Mouse (Mus musculus) midbrain, embryonic 10.5 days (tissue): ENCODE results near the gene Ccdc65. TPM values are rescaled to one million over a fixed set of nuclear protein-coding genes. Genes with fewer than 3 reads are reported as not detected.
"Not testable (repeated sequence)": the region's sequence is repeated elsewhere in the genome, so short reads cannot be mapped to it uniquely, and the experiment has no call there.

ENCODE experiments used
- DNase-seq: peaks from one replicate; pipeline ENCODE4 v3.0.0-alpha.2; 2017; ENCODE audit warnings: low spot score
- H3K27ac ChIP-seq: fragments of 300-500 bp; sonication (generic); replicated peaks from 2 replicates; pipeline ENCODE4 v1.5.1; 2016; ENCODE audit warnings: mild to moderate bottlenecking
- H3K27me3 ChIP-seq: fragments of 300-500 bp; sonication (generic); 2 replicates; pipeline ENCODE4 v1.6.1; 2016; ENCODE audit warnings: low read depth, mild to moderate bottlenecking; ENCODE audit not compliant: poor library complexity, severe bottlenecking
- H3K36me3 ChIP-seq: fragments of 300-500 bp; sonication (generic); 2 replicates; pipeline ENCODE4 v1.6.1; 2016; ENCODE audit warnings: mild to moderate bottlenecking, moderate library complexity
- H3K4me1 ChIP-seq: fragments of 300-500 bp; sonication (generic); 2 replicates; pipeline ENCODE4 v1.6.1; 2016
- H3K4me3 ChIP-seq: fragments of 300-500 bp; sonication (generic); 2 replicates; pipeline ENCODE4 v1.5.1; 2016; ENCODE audit warnings: mild to moderate bottlenecking, moderate library complexity
- H3K9me3 ChIP-seq: fragments of 300-500 bp; sonication (generic); replicated peaks from 2 replicates; pipeline ENCODE4 v1.6.1; 2016; ENCODE audit warnings: mild to moderate bottlenecking
- WGBS: fragments of 180-500 bp; shearing (Covaris S2); methylation state at CpG from one replicate; pipeline ENCODE4 v1.1.7; 2016; 5-methylcytosine and 5-hydroxymethylcytosine counted together
- polyA plus RNA-seq: library from polyadenylated mRNA; unstranded; fragments of >200 nt; fragmentation: Nextera tagmentation; extraction: Ambion mirVana; gene quantifications from 2 replicates; pipeline ENCODE4 v1.2.1, GENCODE M21; 2016

Ccdc65 gene
- polyA plus RNA-seq, 1 experiment from 2014 or later = 1.3 TPM

DNA sequence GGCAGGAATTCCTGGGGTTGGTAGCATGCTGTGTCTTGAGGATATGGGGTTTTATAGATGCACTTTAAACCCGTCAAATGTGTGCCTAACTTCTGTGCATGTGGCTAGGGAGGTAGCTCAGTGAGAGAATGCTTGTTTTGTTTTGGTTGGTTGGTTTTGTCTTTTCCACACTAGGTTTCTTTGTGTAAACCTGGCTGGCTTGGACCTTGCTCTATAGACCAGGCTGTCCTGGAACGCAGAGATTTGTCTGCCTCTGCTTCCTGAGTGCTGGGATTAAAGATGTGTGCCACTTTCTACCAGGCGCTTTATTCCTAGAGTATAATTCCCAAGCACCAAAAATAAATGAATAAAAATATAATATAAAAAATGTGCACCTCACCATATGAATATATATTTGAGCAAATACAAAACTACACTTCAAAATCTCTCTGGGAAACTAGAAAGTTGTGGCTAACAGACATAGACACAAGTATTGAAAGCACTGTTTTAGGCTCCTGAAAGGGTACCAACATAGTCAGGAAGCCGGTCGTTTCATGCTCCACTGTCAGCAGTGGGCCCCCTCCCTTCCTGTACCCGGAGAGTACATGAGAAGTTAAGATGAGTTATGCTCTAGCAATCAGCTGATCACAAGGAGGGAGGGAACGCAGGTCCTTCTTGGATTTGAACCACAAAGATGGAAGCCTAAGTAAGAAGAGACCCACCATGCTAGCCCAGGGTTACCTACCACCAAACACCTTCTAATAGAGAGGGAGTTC lies 22.0 kb downstream of the Ccdc65 start:
- no peak overlapping the region for H3K27ac ChIP-seq
- DNase-seq = no peak
- no peak overlapping the region for H3K4me3 ChIP-seq
- H3K36me3 ChIP-seq = peaks cover 2% of the 10 kb centered on the region
- H3K9me3 ChIP-seq = no peaks in the 10 kb centered on the region
- peaks cover 31% of the 10 kb centered on the region for H3K4me1 ChIP-seq
- 78% methylated on average over 7 of the region's 7 CpGs for WGBS
- peaks cover 38% of the 10 kb centered on the region for H3K27me3 ChIP-seq

DNA sequence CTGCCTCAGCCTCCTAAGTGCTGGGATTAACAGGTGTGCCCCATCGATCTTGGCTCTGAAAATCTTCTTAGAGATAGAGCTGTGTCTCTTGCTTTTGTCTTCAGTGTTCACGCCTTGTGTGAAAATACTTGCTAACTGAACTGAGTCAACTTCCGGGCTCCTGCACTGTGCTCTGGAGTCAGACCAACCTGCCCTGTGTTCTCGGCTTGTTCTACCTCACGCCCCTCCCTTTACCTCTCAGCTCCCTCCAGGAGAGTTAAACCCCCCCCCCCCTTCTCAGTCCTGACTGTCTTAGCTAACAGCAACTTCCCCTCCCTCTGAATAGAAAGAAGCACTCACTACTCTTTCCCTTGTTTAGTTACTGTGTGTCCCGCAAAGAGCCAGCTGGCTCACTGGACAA lies 22.8 kb downstream of the Ccdc65 start:
- Histone ChIP-seq H3K9me3 (no peaks in the 10 kb centered on the region), H3K4me3 (no peak overlapping the region), H3K36me3 (peaks cover 10% of the 10 kb centered on the region), H3K27me3 (peaks cover 31% of the 10 kb centered on the region), H3K27ac (no peak overlapping the region), H3K4me1 (peaks cover 30% of the 10 kb centered on the region)
- 86% methylated on average over 6 of the region's 6 CpGs for WGBS
- DNase-seq = no peak

DNA sequence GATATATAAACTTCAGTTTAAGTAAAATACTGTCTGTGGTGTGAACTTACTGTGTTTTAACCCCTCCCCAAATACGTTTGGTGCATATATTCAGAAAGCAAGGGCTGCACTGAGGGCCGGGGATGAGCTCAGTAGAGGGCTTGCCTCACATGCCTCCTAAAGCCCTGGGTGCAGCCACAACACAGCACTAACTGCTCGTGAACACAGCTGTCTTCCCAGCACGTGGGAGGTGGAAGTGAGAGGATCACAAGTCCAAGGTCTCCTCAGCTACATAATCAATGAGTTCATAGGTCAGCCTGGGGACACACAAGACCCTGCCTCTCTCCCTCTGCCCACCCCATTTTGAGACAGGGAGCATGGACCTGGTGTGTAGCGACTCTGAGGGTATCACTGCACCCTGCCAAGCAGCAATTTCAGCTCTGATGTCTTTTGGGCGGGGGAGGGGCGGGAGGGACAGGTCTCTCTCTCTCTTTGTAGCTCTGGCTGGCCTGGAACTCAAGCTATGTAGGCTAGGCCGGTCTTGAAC lies 24.1 kb downstream of the Ccdc65 start:
- Histone ChIP-seq H3K27me3 (peaks cover 19% of the 10 kb centered on the region), H3K27ac (no peak overlapping the region), H3K9me3 (no peaks in the 10 kb centered on the region), H3K4me3 (no peak overlapping the region), H3K4me1 (peaks cover 23% of the 10 kb centered on the region), H3K36me3 (peaks cover 23% of the 10 kb centered on the region)
- WGBS = 74% methylated on average over 8 of the region's 8 CpGs
- no peak for DNase-seq

DNA sequence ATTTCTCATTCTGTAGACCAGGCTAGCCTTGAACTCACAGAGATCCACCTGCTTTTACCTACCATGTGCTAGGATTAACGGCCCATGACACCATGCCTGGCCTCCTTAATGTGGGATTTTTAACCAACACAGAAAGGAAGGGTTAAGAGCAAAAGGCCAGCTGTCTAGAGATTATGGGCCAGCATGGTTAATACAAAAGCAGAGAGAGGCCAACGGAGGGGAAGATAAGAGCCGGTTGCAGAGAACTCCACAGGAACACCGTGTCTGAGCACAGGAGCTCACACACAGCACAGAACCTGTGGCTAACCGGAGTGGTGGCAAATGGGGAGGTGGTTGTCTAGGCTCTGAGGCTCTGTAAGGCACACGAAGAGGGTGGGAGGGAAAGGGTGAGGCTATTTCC lies 25.4 kb downstream of the Ccdc65 start:
- Histone ChIP-seq H3K27ac (no peak overlapping the region), H3K36me3 (peaks cover 36% of the 10 kb centered on the region), H3K9me3 (no peaks in the 10 kb centered on the region), H3K4me3 (no peak overlapping the region), H3K27me3 (peaks cover 14% of the 10 kb centered on the region), H3K4me1 (peaks cover 10% of the 10 kb centered on the region)
- DNase-seq = no peak
- 87% methylated on average over 6 of the region's 6 CpGs for WGBS

DNA sequence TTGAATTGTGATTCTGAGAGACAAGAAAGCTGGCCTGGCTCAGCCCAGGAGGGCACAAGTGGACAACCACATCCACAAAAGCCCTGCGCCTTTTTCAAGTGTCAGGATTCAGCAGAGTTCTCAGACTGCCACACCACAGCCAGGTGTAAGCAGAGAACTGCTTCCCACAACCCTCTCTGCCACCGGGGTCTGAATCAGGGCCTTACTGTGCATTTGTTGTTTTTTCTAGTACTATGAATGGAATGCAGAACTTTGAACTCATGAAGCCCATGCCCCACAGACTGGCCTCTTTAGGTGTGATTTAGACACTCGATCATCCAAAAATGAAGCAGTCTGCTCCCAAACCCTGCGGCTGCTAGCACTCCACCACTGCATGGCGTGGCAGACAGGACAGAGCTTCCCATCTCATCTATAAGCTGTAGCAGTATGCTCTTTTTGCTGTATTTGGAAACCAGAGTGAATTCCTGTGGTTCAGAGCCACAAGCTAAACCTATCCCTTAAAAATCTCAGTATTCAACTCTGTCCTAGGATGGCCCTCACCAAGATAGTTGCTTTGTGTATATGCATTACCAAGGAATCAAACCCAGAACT lies 26.1 kb downstream of the Ccdc65 start:
- 82% methylated on average over 5 of the region's 5 CpGs for WGBS
- peaks cover 7% of the 10 kb centered on the region; the same call in 1 of the 2 replicates for H3K27me3 ChIP-seq

DNA sequence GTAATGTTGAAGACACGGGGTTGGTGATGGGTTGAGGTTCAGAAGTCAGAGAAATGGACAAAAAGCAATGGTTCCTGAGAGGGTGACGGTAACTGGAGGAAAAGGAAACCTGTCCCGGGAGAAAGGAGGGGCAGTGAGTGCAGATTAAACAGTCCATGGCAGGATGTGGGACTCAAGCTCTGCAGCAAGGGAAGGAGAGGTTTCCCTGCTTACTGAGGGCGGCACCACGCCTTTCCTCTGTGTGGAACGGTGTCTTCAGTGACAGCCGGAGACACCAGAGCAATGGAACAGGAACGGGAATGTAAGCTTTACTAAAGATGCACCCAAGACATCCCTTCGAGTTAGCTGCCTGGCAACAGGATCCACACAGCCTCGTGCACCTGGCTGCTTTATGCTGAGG lies 28.5 kb downstream of the Ccdc65 start:
- Histone ChIP-seq H3K36me3 (peaks cover 68% of the 10 kb centered on the region), H3K4me1 (peaks cover 10% of the 10 kb centered on the region), H3K9me3 (no peaks in the 10 kb centered on the region), H3K4me3 (no peak overlapping the region), H3K27me3 (no peaks in the 10 kb centered on the region), H3K27ac (no peak overlapping the region)
- WGBS = 89% methylated on average over 10 of the region's 10 CpGs
- no peak for DNase-seq

More for the DNA sequence above, 26.1 kb downstream of the Ccdc65 start:
- Histone ChIP-seq H3K36me3 (peaks cover 43% of the 10 kb centered on the region), H3K4me3 (no peak overlapping the region), H3K4me1 (peaks cover 10% of the 10 kb centered on the region), H3K27ac (no peak overlapping the region), H3K9me3 (no peaks in the 10 kb centered on the region)
- no peak for DNase-seq

DNA sequence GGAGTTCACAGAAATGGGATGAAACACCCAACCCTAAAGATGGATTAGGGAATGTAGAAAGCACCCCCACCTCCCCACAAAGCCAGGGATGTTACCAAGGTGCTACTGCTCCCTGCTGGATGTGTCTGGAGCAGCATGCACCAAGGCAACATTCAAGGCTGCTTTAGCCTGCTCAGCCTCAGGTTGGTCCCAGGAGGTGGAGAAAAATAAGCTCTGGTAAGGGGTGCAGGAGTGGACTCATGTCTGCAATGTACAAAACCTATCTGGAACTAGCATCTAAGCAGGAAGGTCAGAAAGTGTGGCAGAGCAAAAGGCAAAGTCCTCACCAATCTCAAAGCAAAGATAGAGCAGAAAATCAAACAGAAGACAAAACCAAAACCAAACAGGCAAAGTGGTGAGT lies 29.9 kb downstream of the Ccdc65 start:
- H3K36me3 ChIP-seq = peaks cover 81% of the 10 kb centered on the region
- H3K9me3 ChIP-seq = no peaks in the 10 kb centered on the region
- DNase-seq = no peak
- H3K4me1 ChIP-seq = peaks cover 10% of the 10 kb centered on the region
- no peak overlapping the region for H3K27ac ChIP-seq
- no peaks in the 10 kb centered on the region for H3K27me3 ChIP-seq
- no peak overlapping the region for H3K4me3 ChIP-seq

DNA sequence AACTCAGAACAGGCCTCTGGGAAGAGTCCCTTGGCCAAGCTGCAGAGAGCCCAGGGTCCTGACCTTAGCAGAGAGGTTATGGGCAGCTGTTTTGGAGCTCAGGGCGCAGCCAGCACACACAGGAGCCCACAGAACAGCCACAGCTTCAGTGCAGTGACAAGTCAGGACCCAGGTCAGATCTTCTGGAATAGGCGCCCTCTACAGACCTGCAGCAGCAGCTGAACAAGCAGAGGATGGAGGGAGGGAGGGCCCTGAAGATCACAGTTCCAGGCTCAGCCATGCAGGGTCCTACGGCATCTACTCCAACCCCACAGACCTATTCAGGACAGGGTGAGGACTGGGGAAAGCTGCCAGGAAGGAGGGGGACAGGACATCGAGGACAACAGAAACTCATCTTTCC lies 30.8 kb downstream of the Ccdc65 start:
- Histone ChIP-seq H3K27me3 (no peaks in the 10 kb centered on the region), H3K4me3 (no peak overlapping the region), H3K9me3 (no peaks in the 10 kb centered on the region), H3K4me1 (peaks cover 4% of the 10 kb centered on the region; the same call in 1 of the 2 replicates), H3K27ac (no peak overlapping the region), H3K36me3 (peaks cover 91% of the 10 kb centered on the region)
- no peak for DNase-seq
- WGBS = 62% methylated on average over 4 of the region's 4 CpGs

DNA sequence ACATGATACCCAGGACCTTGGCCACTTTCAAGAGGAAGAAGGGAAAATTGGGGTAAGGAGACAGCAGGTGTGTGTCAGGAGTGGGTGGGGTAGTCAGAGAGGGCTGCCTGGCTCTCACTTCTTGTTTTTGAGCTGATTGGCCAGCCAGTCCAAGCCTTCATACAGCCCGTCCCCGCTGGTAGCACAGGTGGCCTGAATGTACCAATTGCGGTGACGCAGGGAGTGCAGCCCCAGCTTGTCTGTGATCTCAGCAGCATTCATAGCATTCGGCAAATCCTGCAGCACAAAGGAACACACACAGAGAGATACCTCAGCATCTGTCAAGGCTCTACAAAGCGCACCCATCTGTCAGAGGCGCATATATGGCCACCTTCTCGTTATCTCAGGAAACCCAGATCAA lies 32.2 kb downstream of the Ccdc65 start:
- Histone ChIP-seq H3K4me3 (no peak overlapping the region), H3K36me3 (peaks cover 98% of the 10 kb centered on the region), H3K4me1 (peaks cover 3% of the 10 kb centered on the region; the same call in 1 of the 2 replicates), H3K27me3 (no peaks in the 10 kb centered on the region), H3K27ac (no peak overlapping the region), H3K9me3 (no peaks in the 10 kb centered on the region)
- DNase-seq = no peak
- WGBS = 91% methylated on average over 8 of the region's 8 CpGs

DNA sequence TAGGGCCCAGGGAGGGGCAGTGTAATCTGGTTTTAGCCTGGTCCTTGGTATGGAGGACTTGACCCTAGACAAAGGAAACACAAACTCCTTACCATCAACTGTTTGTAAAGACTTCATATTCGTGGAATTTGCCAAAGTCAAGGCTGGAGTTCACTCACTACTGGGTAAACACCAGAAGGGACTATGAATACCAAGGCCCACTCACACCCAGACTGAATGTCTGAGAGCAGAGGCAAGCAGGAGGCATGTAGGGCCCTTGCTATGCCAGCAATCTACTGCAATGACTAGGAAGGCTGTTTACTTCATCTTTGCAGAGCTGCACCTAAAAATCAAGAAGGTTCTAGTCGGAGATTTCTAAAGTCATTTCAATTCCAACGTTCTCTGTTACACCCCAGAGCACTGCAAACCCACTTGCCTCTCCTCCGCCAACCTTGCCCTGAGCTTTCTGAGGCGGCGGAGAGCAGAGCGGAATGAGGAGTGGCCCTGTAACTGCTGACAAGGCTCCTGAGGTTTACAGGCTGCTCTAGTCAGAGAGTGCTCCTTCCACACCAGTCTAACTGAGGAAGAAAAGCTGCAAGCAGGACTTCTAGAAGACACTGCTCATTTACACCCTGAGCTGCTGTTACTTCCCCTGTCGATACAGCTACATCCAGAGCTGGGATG lies 34.9 kb downstream of the Ccdc65 start:
- no peak overlapping the region for H3K27ac ChIP-seq
- no peaks in the 10 kb centered on the region for H3K27me3 ChIP-seq
- peaks cover 3% of the 10 kb centered on the region; the same call in 1 of the 2 replicates for H3K4me1 ChIP-seq
- no peak for DNase-seq
- H3K9me3 ChIP-seq = no peaks in the 10 kb centered on the region
- H3K36me3 ChIP-seq = peaks cover 73% of the 10 kb centered on the region
- 89% methylated on average over 8 of the region's 8 CpGs for WGBS
- no peak overlapping the region for H3K4me3 ChIP-seq

DNA sequence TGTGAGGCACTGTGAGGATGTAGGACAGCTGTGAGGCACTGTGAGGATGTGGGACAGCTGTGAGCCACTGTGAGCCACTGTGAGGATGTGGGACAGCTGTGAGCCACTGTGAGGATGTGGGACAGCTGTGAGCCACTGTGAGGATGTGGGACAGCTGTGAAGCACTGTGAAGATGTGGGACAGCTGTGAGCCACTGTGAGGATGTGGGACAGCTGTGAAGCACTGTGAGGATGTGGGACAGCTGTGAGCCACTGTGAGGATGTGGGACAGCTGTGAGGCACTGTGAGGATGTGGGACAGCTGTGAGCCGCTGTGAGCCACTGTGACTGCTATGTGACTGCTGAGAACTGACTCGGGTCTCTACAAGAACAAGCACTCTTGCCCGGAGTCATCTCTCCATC lies 35.9 kb downstream of the Ccdc65 start:
- H3K36me3 ChIP-seq = peaks cover 63% of the 10 kb centered on the region
- H3K27ac ChIP-seq, H3K4me3 ChIP-seq, H3K9me3 ChIP-seq, H3K27me3 ChIP-seq, H3K4me1 ChIP-seq, DNase-seq: not testable (repeated sequence)
- WGBS = 89% methylated on average over 3 of the region's 3 CpGs

DNA sequence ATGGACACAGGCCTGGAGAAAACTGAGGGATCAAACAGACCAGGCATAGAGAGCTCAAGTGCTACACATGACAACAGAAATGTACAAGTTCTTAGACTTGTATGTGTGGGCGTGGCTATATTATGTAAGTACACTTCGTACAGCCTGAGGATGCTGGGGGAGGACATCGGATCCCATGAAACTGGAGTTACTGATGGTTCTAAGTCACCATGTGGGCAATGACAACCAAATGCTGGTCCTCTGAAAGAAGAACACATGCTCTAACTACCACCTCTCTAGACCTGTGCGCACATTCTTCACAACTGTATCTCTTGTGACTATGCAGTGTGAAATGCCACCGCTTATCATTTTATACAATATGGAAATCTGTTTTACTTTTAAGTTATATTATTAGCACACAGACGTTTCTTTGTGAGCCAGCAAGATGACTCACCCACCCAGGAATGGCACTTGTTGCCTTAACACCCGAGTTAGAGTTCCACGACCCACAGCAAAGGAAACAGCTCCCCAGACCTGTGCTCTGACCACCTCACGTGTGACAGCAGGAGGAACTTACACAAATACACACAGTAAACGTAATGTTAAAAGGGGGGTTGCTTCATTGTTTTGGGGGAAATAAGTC lies 38.4 kb downstream of the Ccdc65 start:
- Histone ChIP-seq H3K27me3 (no peaks in the 10 kb centered on the region), H3K27ac (no peak overlapping the region), H3K4me1 (no peaks in the 10 kb centered on the region), H3K36me3 (peaks cover 54% of the 10 kb centered on the region), H3K9me3 (no peaks in the 10 kb centered on the region), H3K4me3 (no peak overlapping the region)
- no peak for DNase-seq
- WGBS = 90% methylated on average over 10 of the region's 10 CpGs
